Mouse (Mus musculus): ENCODE results near the gene Olfr420.

DNA sequence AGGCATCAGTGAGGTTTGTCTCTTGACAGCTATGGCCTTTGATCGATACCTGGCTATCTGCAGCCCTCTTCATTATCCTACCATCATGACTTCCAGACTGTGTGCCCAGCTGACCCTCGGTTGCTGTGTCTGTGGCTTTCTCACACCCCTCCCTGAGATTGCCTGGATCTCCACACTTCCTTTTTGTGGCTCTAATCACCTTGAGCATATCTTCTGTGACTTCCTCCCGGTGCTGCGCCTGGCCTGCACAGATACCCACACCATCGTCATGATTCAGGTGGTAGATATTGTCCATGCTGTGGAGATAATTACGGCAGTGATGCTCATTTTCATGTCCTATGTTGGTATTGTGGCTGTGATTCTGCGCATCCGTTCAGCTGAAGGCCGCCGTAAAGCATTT is 3.7 kb downstream of the Olfr420 start:
- TF ChIP-seq POLR2A (IDR thresholded peaks at IDR 0.05; ENCODE audit: borderline replicate concordance, extremely low read depth, low read depth, low read length), result no peak
- no peak for TF ChIP-seq CTCF (IDR thresholded peaks at IDR 0.05; ENCODE audit: insufficient read depth, low read length)

Data from lung, adult 2 months (tissue).